Mouse (Mus musculus) cortical plate, adult 2 months (tissue): ENCODE measurements around the gene Trmo.

Source experiments
- CTCF ChIP-seq: fragments of 200-500 bp; IDR thresholded peaks from 2 replicates; pipeline ENCODE4 v1.5.1; 2011; ENCODE audit warnings: mild to moderate bottlenecking, control low read depth, low read length; ENCODE audit not compliant: insufficient read depth; ENCODE audit errors: extremely low read depth
- POLR2A ChIP-seq: fragments of 200-500 bp; IDR thresholded peaks from 2 replicates; pipeline ENCODE4 v1.6.1; 2011; ENCODE audit warnings: mild to moderate bottlenecking, low read length, control low read depth; ENCODE audit not compliant: insufficient read depth; ENCODE audit errors: extremely low read depth

DNA sequence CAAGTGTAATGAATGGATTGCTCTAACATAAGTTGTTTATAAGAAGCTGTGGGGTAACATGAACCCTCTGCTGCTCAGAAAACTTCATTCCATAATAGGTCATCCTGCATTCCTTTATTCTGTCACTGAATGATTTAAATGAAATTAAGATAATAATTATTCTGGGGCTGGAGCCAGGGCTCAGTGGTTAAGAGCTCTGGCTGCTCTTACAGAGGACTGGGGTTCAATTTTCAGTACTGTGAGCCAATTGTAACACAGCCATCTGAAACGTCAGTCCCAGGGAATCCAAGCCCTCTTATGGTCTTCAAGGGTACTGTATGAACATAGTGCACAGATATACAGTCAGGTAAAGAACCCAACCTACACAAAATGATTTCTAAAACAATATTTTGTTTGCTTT lies 53.4 kb downstream of the Trmo start:
- TF ChIP-seq CTCF (no peak), POLR2A (no peak)
